ENCODE assay signal across 18 mouse cellular contexts in genomic region chr15:61708928-61709327, GRCm38 (mm10).
"Had no signal": no experiment of that assay in that cellular context is flagged by ENCODE, and none has a peak within 500 bp of the region (broad histone marks: within the 10 kb centered on the region; RNA-seq: fewer than 3 reads in every experiment).

No protein-coding gene starts in this region.

- H3K4me2 ChIP-seq: limb, embryonic 13.5 days; liver, embryonic 12.5 days; liver, embryonic 15.5 days; stomach, embryonic 15.5 days had no signal

- H3K4me1 ChIP-seq: limb, embryonic 10.5 days; limb, embryonic 13.5 days; liver, embryonic 12.5 days; liver, embryonic 15.5 days; stomach, embryonic 15.5 days had no signal

- H3K27me3 ChIP-seq: limb, embryonic 13.5 days; liver, embryonic 12.5 days; liver, embryonic 15.5 days; stomach, embryonic 15.5 days had no signal

- H3K9ac ChIP-seq: limb, embryonic 13.5 days; liver, embryonic 12.5 days; liver, embryonic 15.5 days; stomach, embryonic 15.5 days had no signal

- H3K36me3 ChIP-seq: limb, embryonic 10.5 days; limb, embryonic 13.5 days; liver, embryonic 12.5 days; liver, embryonic 15.5 days; stomach, embryonic 15.5 days had no signal

- H3K4me3 ChIP-seq: layer of hippocampus, adult 2 months; limb, embryonic 10.5 days; limb, embryonic 13.5 days; liver, embryonic 12.5 days; liver, embryonic 15.5 days; stomach, embryonic 15.5 days had no signal

- DNase-seq: kidney, adult 2 months; kidney, postnatal 25 days; layer of hippocampus, adult 9-11 months; liver; lung, adult 18-20 months; lung, postnatal 14 days; right cerebral cortex, postnatal 25 days; spleen, adult 18-20 months; thymus, postnatal 25 days had no signal

- H3K9me3 ChIP-seq: limb, embryonic 10.5 days; limb, embryonic 13.5 days; liver, embryonic 12.5 days; liver, embryonic 15.5 days; stomach, embryonic 15.5 days had no signal

- H3K27ac ChIP-seq: kidney, postnatal 0 days; layer of hippocampus, adult 2 months; limb, embryonic 10.5 days; limb, embryonic 13.5 days; liver, embryonic 12.5 days; liver, embryonic 15.5 days; macrophage; stomach, embryonic 15.5 days had no signal

- ATAC-seq: intestine, postnatal 0 days; liver, embryonic 12.5 days had no signal
